ENCODE assay signal across 14 mouse cellular contexts in genomic region chr2:116417428-116418195, GRCm38 (mm10).
A peak's percentile ranks its signal among the peaks of the same experiment; 100 is the strongest.
DNase-seq lines count a peak whose midpoint lies in the region; ATAC-seq lines count a peak whose summit lies in the region.
"Had no signal": no experiment of that assay in that cellular context is flagged by ENCODE, and none has a peak within 500 bp of the region (broad histone marks: within the 10 kb centered on the region; RNA-seq: fewer than 3 reads in every experiment).

No protein-coding gene starts in this region.

- DNase-seq in heart, adult 18-20 months: peak; percentile 20 to 36
- DNase-seq in urinary bladder, postnatal 14 days (ENCODE audit: low spot score): peak; percentile 3
- DNase-seq in urinary bladder, postnatal 25 days (ENCODE audit: low spot score): no peak
- peak; percentile 12 to 13 for DNase-seq in heart, postnatal 10 days
- no peak for DNase-seq in ovary, postnatal 14 days (ENCODE audit: low spot score)
- no peak for DNase-seq in thymus, adult 18-20 months
- DNase-seq: cerebellum, adult 8-10 months; thymus, postnatal 14 days had no signal

- no peak for ATAC-seq in heart, embryonic 11.5 days (replicated peaks; ENCODE audit: insufficient number of reproducible peaks, low FRiP score, low TSS enrichment)
- ATAC-seq in intestine, embryonic 16.5 days: no peak
- ATAC-seq: forebrain, embryonic 14.5 days; hindbrain, postnatal 0 days had no signal

- no peaks in the 10 kb centered on the region for H3K36me3 ChIP-seq in heart, embryonic 11.5 days (ENCODE audit: control insufficient read depth, insufficient read depth, low read length)
- H3K36me3 ChIP-seq in intestine, embryonic 16.5 days (ENCODE audit: control insufficient read depth, insufficient read depth, low read length): no peaks in the 10 kb centered on the region
- H3K36me3 ChIP-seq: embryonic facial prominence, embryonic 12.5 days; limb, embryonic 12.5 days had no signal

- H3K4me3 ChIP-seq in heart, embryonic 11.5 days (ENCODE audit: low read depth, low read length): no peak overlapping the region
- H3K4me3 ChIP-seq in intestine, embryonic 16.5 days (ENCODE audit: low read length): no peak overlapping the region
- H3K4me3 ChIP-seq: embryonic facial prominence, embryonic 12.5 days; limb, embryonic 12.5 days had no signal

- intact Hi-C loops in heart, postnatal 10 days (cut with DNase I): no loop called here

- H3K4me2 ChIP-seq in heart, embryonic 11.5 days: no peak overlapping the region
- no peak overlapping the region for H3K4me2 ChIP-seq in intestine, embryonic 16.5 days (ENCODE audit: low read depth, low read length)
- H3K4me2 ChIP-seq: embryonic facial prominence, embryonic 12.5 days; limb, embryonic 12.5 days had no signal

- WGBS in heart, embryonic 11.5 days (ENCODE audit: insufficient replicate concordance): 63% methylated on average over 13 of the region's 13 CpGs
- 62% methylated on average over 13 of the region's 13 CpGs for WGBS in intestine, embryonic 16.5 days

- no peak overlapping the region for H3K9ac ChIP-seq in heart, embryonic 11.5 days (ENCODE audit: low read depth, low read length)
- no peak overlapping the region for H3K9ac ChIP-seq in intestine, embryonic 16.5 days (ENCODE audit: low read depth, low read length)
- H3K9ac ChIP-seq: embryonic facial prominence, embryonic 12.5 days; limb, embryonic 12.5 days had no signal

- H3K4me1 ChIP-seq in heart, embryonic 11.5 days (ENCODE audit: control insufficient read depth, insufficient read depth, low read length): no peaks in the 10 kb centered on the region
- no peaks in the 10 kb centered on the region for H3K4me1 ChIP-seq in intestine, embryonic 16.5 days (ENCODE audit: control insufficient read depth, insufficient read depth, low read length)
- H3K4me1 ChIP-seq: embryonic facial prominence, embryonic 12.5 days; limb, embryonic 12.5 days had no signal

- H3K27me3 ChIP-seq in heart, embryonic 11.5 days (ENCODE audit: control insufficient read depth, insufficient read depth, low read length): no peaks in the 10 kb centered on the region
- no peaks in the 10 kb centered on the region for H3K27me3 ChIP-seq in intestine, embryonic 16.5 days (replicated peaks; ENCODE audit: control insufficient read depth, insufficient read depth, low read length)
- H3K27me3 ChIP-seq: embryonic facial prominence, embryonic 12.5 days; limb, embryonic 12.5 days had no signal

- H3K9me3 ChIP-seq in heart, embryonic 11.5 days (replicated peaks; ENCODE audit: control insufficient read depth, low read length): no peaks in the 10 kb centered on the region
- no peaks in the 10 kb centered on the region for H3K9me3 ChIP-seq in intestine, embryonic 16.5 days (ENCODE audit: control insufficient read depth, low read length)
- H3K9me3 ChIP-seq: embryonic facial prominence, embryonic 12.5 days; limb, embryonic 12.5 days had no signal

- no peak overlapping the region for H3K27ac ChIP-seq in heart, embryonic 11.5 days (ENCODE audit: low read depth, low read length)
- no peak overlapping the region for H3K27ac ChIP-seq in intestine, embryonic 16.5 days (ENCODE audit: low read length)
- H3K27ac ChIP-seq: embryonic facial prominence, embryonic 12.5 days; hindbrain, postnatal 0 days; limb, embryonic 12.5 days had no signal

Comparison
In these comparisons a context has a peak if more than half of its experiments do, and no peak if none do; other contexts are left out.
1. DNase-seq: peak in heart, adult 18-20 months (2 of 2), urinary bladder, postnatal 14 days (single experiment) and heart, postnatal 10 days (2 of 2); none in urinary bladder, postnatal 25 days (single experiment), ovary, postnatal 14 days (single experiment) and thymus, adult 18-20 months (0 of 2).